Mouse (Mus musculus): ENCODE measurements at regions not wholly inside any gene's neighbourhood (a gene's known extent, or its start where the extent isn't known, plus 50 kb on each side); places are given as distances from the start of the nearest gene placed in this dataset.
"Not testable (repeated sequence)": the region's sequence is repeated elsewhere in the genome, so short reads cannot be mapped to it uniquely, and the experiment has no call there.

DNA sequence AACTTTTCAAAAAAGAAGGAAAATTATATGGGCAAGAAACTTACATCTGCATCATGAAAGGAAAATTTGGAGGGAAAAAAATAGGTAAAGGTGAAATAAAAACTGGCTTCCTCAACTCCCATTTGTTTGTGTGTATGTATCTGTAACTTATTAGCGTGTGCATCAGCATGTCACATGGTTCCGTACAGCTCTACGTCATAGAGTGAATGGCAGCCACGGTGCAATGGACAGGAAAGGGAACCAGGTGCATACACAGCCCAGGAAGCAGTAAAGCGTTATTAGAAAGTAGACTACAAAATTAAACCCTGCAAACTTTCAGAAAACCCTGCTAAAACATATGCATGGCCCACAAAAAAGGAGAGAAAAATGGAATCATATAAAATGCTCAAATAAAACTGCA is 112.7 kb upstream of the Arid1b start:
- DNase-seq (ENCODE audit: low spot score): no peak

DNA sequence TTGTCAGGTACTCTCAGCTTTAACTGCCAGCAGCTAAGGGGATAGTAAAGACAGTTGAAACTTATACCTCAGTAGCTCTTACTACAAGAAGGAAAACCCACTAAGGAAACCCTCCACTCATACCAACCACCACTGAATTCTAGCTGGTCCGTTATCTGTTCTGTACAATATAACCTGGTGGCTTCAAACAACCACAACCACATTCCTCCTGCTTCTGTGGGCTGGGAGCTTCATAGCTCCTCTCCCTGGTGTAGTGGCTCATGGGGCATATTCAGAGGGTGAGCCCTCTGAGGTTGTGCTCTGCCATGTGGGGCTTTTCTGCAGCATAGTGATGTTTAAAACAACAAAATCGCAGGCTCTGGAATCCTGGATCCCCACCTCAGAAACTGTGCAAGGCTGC is 110.0 kb upstream of the Arid1b start:
- no peak for DNase-seq (ENCODE audit: low spot score)

DNA sequence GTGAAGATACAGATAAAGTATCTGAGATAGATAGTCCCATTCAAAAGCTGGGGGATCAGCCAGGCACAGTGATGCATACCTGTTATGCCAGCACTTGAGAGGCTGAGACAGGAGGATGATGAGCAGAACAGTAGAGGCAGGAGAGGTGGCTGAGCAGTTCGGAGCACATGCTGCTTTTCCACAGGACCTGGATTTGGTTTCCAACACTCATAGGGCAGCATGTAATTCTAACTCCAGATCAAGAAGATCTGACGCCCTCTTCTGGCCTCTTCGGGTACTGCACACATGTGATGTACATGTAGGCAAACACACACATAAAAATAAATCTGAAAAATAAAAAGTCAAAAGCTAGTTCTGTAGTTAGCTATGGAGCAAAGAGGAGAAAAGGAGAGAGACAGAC is 109.4 kb upstream of the Arid1b start:
- DNase-seq (ENCODE audit: low spot score): no peak

DNA sequence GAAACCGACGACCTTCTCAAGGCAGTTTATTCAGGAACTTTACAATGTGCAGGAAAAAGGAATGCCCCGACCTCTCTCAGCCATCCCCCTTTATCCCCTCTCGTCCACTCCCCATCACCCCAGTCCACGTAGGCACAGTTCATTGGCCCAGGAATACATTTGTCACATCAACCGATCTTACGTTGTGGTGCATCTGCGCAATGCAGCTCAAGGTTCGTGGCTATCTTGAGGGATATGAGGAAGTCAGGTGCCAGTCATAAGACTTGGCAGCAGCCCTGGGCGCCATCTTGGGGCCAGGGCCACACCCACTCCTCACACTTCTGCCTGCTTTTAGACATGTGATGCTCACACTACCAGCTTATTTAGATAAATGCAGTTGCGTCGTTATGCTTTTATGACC is 106.8 kb upstream of the Arid1b start:
- DNase-seq (ENCODE audit: low spot score): not testable (repeated sequence)

DNA sequence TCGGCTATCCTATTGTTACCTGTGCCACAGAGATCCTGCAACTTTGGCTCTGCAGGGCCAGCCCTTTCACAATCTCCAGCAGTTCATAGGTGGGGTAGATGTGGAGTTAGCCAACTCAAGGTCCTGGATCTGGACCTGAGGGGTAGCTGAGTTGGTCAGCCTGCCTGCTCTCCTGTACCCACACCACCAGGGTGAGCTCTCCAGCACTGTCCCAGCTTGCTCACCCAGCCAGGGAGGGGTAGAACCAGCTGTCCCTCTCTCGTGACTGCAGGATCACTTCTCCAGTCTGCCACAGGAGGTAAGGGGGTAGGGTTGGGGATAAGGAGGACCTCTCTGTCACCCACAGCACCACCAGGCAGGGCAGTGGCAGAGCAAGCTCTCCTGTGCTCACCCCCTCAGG is 104.6 kb upstream of the Arid1b start:
- no peak for DNase-seq (ENCODE audit: low spot score)

DNA sequence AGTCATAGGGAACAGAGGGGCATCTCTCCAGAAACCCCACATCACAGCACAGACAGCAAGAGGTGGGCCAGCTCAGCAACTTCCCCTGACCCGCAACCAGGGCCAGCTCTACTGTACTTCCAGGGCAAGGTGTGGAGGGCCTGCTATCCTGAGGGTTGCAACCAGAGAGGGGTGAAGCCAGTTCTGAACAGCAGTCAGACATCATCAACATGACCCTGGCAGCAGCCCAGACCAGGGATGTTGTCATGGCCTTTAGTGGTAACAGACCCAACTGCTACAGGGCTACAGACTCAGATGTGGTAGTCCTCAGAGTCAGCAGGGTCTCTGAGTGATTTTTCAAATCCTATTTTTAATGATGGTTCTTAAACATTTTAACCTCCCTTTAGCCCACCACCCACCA is 104.0 kb upstream of the Arid1b start:
- DNase-seq (ENCODE audit: low spot score): no peak

DNA sequence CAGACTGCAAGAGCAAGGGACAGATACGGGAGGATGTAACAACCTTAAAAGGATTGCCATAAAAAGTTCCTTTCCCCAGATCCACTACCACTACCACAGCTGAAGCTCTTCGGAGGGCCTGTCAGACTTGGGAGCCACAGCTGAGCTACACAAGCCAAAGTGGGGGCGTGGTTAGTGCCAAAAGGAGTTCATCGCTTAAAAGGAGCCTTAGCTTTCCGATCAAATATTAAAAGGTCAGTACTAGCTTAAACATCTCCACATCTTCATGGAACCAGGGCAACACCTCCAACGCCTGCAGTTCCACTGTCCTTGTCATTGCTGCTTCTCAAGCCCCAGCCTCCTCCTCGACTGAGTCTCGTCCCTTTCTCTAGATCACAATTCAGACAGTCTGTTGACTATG is 102.6 kb upstream of the Arid1b start:
- no peak for DNase-seq (ENCODE audit: low spot score)

DNA sequence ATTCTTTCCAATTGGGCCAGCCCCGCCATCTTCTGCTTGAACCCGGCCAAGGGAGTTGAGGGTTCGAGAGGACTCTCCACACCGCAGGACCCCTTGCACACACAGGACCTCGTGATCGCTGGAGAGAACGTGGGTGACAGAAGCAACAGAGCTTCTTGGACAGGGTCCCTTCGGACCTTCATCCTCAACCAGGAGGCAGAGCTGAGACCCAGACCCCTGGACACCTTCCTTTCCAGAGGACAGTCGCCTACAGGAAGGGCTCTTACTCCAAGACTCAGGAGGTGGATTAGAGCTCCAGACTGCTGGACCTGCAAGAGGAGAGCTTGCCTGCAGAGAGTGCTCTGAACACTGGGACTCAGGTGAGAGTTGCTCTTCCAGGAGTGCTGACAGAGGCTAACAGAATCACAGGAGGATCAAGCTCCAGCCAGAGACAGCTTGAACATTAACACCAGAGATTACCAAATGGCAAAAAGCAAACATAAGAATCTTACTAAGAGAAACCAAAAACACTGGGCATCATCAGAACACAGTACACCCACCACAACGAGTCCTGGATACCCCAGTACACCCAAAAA is 99.3 kb upstream of the Arid1b start:
- not testable (repeated sequence) for DNase-seq (ENCODE audit: low spot score)

DNA sequence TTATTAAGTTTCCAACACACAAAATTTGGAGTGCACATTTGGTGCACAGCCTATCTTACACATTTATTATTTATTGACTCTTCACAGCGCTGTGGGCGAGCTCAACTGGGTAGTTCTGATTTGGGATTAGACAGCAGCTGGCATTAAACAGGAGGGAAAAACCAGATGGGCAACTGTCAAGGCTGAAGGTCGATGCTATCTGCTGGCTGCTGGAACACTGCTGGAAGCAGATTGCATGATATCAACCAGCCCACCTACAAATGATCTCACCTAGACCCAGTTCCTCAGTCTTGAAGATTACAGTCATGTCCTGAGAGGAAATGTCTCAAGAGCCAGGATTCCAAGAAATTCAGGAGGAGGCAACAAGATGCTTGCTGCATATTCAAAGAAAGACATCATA is 91.0 kb upstream of the Arid1b start:
- no peak for DNase-seq (ENCODE audit: low spot score)

DNA sequence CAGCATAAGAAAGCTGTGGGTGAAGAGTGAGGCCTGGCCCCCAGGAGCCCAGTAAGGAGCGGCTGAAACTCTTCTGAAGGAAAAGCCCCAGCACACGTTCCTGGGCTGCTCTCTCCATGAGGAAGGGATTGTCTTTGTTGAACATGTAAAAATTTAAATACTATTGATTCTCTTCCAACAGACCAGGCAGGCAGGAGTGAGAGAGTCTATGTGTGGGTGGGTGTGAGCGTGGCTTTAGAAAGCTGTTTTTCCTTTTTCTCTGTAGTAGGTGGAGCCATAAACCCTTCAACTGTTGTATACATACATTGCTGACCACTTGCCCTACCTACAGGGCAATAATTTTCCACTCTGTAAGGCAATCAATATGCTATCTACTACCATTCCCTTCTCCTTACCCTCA is 87.6 kb upstream of the Arid1b start:
- no peak for DNase-seq (ENCODE audit: low spot score)

DNA sequence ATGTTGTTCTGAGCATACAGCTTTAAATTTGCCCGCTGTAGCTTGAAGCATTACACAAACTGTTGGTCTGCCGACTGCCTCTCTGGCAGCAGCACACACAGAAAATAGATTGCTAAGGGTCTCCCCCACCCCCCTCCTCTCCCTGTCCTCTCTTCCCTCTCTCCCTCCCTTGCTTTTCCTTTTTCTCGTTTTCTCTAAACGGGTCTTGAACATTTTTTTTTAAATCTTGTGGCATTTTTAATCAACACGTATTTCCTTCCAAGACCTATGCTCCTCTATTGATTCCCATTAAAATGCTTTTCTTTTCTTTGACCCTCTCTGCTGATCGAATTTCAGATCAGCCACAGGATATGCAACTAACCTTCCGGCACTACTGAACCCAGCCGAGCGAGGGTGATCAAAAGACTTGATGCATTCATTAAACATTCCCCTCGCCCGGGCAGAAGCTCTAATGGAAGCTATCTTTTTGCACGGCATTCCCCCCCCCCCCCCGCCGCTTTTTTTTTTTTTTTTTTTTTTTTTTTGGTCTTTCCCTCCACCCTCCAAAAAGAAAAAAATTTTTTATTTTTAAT is 86.9 kb upstream of the Arid1b start:
- no peak for DNase-seq (ENCODE audit: low spot score)

DNA sequence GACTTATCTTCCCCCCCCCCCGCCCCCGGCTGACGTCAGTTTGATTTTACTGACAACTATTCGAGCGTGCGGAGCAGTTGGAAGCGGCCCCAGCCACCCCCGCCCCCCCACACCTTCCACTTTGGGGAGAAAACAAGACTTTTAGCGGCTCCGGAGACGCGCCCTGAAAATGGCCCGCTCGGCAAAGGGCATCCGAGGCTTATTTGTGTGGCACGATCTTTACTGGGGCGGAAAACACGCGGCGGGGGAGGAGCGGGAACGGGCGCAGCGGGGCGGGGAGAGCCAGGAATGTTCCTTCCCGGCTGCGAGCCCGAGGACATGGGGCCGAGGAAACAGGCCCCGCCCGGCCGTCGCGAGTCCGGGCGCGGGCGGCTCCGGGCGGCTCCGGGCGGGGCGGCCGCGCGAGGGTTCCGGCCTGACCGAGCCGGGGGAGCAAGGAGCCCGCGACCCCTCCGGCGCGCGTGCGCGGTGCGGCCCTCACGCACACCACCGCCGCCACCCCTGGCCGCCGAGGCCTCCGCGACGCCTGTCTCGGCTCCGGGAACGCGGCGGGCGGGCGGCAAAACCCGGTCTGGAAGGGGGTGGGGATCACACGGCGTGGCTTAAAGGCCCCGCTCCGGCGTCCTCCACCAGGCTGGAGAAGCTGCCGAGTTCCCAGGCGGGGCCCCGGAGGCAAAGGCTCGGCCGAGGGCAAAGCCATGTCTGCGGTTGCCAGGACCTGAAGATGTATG is 86.1 kb upstream of the Arid1b start:
- peak; percentile 85 for DNase-seq (ENCODE audit: low spot score)

DNA sequence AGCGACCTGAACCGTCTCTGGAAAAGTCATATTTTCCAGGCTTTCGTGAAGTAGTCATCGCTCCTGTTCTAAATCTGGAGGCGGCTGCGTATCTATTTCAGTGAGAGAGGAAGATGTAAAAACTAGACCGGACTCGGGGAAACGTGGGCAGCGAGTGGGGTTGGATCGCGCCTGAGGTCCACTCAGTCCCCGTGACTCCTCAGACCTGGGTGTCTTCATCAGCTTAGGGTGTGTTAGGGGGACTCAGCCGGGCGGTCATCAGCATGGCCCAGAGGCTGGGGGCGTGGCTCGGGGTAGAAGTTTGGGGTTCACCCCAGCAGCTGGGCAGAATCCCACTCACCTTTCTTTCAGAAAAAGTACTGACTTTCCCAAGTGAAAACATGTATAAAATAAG is 85.6 kb upstream of the Arid1b start:
- no peak for DNase-seq (ENCODE audit: low spot score)

DNA sequence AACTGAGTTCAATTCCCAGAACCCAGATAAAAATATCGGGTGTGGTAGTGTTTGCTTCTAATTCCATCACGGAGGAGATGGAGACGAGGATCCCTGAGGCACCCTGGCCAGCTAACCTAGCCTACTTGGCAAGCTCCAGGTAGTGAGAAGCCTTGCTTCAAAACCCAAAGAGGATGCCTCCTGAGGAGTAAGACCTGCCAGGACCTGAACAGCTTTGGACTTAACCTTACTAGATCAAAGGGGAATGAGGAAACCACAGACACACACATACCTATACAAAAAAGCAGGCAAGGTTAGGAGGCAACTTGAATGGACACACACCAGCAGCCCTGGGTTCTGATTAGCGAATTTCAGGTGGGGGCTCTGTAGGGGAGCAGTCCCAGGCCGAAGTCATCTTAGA is 84.0 kb upstream of the Arid1b start:
- no peak for DNase-seq (ENCODE audit: low spot score)

DNA sequence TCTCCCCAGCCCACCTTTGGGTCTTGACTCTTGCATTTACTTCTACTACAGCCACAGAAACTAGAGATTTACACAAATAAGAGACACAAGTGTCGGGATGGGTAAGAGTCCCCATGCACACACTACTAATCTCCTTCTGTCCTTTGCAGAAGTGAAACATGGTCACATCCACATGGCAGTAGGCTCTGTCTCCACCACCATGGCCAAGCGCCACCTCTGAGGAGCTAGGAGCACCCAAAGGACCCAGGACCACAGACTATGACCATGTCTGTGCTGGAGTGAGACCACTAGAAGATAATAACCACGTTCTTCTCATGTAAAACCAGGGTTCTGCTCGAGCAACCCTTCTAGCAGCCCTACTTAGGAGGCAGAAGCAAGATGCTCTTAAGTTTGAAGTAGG is 81.1 kb upstream of the Arid1b start:
- DNase-seq (ENCODE audit: low spot score): no peak

DNA sequence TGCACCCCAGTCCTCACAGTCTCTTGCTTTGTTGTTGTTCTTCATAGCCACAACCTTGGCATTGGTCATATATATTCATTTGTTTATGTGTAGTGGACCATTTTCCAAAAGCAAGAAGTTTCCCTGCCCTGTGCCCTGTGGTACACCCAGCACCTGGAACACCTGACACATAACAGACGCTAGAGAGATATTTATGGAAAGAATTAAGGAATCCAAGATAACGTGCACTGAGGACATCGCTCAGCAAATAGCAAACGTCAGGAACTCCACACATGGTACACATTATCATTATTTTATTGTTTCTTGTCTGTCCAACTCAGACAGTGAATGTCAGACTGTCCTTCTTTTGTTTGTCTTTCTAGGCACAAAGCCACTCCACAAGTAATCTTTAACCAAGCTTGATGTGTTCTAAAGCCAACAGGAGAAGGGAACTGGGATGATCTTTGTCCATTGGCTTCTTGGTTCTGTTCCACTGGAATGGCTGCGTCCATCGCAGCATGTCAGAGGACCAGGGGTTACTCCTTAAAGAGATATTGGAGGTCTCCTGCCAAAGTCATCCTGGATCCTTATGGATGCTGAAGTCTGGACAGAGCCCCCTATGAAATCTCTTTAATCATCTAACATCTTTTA is 74.2 kb upstream of the Arid1b start:
- no peak for DNase-seq (ENCODE audit: low spot score)

DNA sequence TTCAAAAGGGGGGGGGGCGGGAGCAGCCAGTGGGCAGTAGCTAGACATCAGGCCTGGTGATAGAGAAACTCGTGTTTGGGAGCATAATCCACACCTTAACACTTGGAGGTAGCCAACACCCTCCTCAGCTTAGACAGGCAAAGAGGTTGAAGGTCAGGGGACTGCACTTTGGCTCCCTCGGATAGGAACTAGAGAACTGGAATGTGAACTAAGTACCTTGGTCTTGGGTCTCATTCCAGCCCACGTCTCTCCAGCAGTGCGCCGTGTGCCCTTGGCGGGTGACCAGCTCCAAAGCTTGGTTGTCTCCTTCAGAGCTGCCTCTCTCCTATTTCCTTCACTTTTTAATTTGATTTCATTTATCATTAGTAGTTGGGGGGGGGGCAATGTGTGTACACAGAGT is 73.0 kb upstream of the Arid1b start:
- no peak for DNase-seq (ENCODE audit: low spot score)

DNA sequence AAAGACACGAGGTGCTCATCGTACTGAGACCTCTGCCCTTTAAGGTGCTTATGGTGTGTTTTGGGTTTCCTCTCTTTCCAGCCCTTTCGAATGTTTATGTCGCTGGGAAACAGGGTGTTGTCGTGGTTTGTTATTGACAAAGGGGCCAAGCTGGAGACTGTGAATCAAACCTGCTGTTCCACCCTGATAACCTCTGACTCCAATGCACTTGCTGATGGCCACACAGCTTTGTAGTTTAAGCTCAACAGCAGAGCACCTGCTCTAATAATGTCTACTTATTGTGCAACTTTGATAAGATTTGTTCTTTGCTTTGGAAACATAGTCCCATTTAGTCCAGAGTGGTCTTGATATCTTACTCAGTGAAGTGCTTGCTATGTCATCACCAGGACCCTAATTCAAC is 65.5 kb upstream of the Arid1b start:
- DNase-seq (ENCODE audit: low spot score): no peak

DNA sequence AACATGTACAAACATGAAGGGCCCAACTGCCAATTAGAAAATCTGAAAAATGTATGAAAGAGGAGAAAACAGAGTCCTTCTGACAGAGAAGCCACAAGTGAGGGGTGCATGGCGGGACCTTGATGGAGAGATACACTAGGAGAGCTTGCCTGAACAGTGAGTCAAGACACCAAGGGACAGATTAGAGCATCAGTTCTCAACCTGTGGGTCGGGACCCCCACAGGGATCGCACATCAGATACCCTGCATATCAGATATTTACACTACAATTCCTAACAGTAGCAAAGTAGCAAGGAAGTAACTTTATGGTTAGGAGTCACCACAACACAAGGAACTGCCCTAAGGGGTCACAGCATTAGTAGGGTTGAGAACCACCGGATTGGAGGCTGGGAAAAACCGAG is 58.9 kb upstream of the Arid1b start:
- DNase-seq (ENCODE audit: low spot score): no peak

DNA sequence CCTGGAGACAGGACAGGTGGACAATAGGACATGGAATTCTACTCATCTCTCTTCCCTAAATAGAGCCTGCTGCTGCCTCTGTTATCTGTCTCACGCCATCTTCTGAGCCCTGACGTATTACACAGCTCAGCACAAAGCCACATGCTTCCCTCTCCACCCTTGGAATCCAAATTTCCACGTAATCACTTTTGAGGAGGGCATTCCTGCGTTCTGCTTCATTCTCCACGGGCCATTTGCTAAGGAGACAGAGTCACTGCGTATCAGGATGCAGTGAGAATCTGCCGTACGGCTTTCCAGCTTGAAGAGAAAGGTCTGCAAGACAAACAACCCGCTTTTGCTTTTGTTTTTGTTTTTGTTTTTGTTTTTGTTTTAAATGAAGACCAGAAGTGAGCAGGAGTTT is 53.5 kb upstream of the Arid1b start:
- no peak for DNase-seq (ENCODE audit: low spot score)

DNA sequence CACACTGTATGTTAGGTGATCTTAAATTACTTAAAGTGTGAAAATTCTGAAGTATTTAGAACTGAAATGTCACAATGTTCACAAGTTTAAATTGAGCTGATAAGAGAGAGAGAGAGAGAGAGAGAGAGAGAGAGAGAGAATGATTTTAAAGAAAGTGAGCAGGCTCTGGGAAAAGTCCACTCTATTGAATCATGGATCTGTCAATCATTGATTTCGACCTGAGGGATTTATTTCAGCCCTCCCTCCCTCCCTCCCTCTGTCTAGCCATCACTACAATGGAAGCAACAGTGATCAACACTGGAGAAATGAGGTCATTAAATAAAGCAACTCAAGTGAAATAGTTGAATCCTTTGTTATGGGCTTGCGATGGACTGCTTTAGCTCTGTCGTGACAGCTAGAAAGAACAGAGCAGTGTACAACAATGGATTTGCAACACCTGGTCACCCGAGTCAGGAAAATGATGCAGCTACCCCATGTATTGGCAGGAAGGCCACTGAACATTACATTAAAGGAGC is 52.8 kb upstream of the Arid1b start:
- DNase-seq (ENCODE audit: low spot score): no peak

DNA sequence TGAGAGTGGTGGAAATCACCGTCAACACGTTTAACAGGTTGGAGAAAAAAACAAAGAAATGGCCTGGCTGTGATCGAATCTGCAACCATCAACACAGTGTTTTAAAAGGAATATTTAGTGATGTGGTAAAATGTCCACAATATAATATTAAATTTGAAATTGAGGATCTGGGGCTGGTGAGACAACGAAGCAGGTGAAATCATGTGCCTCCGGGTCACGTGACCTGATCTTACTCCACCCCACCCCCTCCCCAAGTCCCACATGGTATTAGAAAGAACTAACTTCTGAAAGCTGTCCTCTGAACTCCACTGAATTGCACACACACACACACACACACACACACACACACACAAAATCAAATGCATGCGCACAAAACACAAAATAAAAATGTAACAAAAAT is 51.3 kb upstream of the Arid1b start:
- DNase-seq (ENCODE audit: low spot score): no peak
